Mouse (Mus musculus) 3134 (cell line): ENCODE measurements around the gene Rps27rt.
"Not testable (repeated sequence)": the region's sequence is repeated elsewhere in the genome, so short reads cannot be mapped to it uniquely, and the experiment has no call there.

Experiments used
- DNase-seq: peaks from one replicate; pipeline ENCODE4 v3.0.0-alpha.2; 2011; ENCODE audit warnings: low spot score; ENCODE audit not compliant: insufficient read length; ENCODE audit errors: extremely low read depth

Rps27rt gene

DNA sequence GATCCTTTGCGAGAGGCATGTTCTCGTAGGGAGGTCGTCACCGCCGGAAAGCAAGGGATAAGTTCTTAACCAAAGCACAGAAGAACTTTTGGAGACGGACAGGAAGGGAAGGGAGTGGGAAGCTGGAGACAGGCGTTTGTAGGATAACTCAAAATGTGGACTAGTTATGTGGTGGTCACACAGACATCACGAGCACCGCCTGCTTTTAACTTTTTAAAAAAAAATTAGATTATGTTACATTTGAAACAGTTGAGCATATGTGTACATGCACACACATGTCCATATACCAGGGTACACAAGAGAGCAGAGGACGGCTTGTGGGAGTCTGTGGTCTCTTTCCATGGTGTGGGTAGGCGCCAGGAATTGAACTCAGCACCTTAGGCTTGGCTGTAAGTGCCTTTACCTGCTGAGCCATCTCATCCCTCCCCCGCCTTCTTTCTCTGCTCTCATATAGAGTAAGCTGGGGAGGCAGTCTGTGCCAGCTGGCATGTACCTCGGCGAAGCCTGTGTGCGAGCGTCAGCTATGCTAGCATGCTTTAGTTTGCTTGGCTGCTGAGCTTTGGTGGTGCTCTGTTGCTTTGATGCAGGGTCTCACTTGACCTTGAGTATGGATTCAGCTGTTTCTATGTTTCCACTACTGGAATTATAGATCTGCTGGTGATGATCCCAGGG is at the start of gene Rps27rt:
Gene Rps27rt, minus strand, starts transcription at position 51 of the 672 bp plus-strand sequence.
- DNase-seq = no peak

DNA sequence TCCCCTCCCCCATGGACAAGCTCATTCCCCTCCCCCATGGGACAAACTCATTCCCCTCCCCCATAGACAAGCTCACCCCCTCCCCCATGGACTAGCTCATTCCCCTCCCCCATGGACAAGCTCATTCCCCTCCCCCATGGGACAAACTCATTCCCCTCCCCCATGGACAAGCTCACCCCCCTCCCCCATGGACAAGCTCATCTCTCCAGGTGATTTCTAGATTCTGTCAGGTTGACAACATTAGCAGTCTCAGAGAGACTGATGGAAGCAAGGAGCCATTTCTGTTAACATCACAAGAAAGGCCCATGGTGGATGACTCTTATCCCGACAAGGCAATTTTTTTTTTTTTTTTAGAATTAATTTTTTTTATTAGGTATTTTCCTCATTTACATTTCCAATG is 48.5 kb upstream of the Rps27rt start:
- DNase-seq = not testable (repeated sequence)

DNA sequence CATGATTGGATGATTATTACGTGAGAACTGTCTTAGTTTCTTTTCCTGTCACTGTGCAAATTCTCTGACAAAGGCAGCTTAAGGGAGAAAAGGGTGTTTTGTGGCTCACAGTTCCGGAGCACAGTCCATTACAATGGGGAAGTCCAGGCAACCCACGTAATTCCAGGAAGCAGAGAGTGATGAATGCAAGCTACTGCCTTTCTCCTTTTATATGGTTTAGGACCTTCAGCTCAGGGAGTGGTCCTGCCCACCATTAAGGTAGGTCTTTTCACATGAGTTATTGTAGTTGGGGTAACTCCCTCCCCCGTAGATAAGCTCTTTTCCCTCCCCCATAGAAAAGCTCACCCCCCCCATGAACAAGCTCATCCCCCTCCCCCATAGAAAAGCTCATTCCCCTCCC is 48.0 kb upstream of the Rps27rt start:
- DNase-seq = no peak

DNA sequence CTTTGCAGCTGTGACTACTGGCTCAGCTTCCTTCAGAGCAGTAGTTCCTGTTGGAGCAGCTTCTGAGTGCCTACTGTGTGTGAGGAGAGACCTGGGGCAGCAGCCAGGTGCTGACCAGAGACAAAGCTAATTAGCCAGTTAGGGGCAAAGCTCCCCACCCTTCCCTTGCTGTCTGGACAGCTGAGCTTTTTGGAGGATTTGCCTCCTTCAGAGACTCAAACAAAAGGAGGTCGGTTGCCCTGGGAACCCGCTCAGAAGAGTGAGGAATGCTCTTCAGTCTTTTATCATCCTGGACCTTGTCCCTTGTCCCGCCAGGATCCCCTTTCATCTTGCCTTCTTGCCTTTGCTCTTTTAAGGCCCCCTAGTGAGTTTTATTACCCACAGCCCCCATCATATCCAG is 46.8 kb upstream of the Rps27rt start:
- no peak for DNase-seq

DNA sequence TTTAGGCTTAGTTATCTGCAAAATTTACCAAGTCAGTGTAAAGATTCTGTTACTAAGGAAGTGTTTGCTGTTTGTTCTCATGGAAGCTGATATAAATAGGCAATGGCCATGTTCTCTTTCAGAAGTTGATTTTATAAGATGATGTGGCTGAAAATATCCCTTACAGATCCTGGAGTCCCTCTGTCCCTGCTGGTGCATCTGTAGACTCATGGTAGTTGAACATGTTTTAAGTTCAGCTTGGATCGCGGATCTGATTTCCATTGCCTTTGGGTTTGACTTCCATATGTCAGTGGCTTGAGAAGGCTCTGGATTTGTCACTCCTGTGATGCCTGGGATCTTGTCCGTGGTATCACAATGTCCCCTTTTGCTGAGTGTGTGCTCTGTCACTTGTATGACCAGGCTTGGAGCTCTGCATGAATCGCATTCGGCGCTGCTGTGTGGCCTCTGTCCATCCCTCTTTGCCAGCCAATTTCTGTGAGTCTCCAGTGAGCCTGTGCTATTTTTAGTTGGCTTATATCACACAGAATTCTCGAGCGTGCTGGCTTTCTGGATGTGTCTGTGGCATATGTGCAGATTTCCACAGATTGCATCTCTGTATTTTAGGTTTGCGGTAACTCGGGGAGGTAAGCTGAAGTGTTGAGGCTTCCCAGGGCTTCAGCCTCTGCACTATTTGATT is 41.3 kb upstream of the Rps27rt start:
- DNase-seq = no peak

DNA sequence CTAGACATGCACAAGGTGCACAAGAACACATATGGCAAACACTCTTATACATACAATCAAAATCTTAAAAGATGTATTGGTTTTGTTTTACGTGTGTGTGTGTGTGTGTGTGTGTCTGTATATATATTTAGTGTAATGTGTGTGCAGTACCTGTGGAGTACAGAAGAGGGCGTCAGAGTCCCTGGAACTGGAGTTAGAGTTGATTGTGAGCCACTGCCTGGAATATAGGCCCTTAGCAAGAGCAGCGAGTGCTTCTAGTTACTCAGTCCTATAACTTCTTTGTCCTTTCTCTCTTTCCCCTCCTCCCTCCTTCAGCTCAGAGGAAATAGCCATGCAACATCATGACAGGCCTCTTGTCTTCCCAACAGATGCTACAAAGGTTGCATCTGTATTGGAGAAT is 40.6 kb upstream of the Rps27rt start:
- DNase-seq = no peak

DNA sequence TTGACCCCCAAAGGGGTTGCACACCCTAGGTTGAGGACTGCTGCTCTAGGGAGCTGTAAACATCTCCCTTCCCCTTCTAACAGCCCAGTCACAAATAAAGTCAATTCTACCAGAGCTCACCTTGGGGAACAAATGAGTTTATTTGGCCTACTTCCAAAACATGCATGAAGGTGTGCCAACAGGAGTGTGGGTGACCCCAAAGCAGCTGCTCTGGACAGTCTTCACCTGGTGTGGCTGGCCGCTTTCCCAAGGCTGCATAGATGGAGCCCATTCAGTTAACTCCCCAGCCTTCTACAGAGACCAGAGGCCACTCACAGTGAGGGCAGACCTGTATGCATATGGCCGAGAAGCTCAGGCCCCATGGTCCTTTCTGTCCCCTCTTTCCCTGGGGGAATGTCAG is 38.9 kb upstream of the Rps27rt start:
- no peak for DNase-seq

DNA sequence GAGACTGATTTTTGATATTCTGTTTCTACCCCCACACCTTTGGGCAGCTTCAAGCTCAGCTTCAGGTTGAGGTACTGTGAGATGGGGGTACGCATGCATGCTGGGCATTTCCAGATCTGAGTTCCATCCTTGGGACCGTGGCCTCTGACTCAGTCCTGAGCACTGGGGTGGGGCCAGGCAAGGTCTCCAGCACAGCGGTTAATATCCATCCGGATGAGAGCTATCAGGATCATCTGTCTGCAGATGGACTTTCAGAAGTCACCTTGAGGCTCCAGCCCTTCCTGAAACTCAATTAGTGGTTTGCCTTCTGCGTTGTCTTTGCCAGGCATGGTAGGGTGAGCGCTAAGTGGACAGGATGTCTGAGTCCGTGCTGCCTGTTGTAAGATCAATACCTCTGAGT is 37.6 kb upstream of the Rps27rt start:
- no peak for DNase-seq

DNA sequence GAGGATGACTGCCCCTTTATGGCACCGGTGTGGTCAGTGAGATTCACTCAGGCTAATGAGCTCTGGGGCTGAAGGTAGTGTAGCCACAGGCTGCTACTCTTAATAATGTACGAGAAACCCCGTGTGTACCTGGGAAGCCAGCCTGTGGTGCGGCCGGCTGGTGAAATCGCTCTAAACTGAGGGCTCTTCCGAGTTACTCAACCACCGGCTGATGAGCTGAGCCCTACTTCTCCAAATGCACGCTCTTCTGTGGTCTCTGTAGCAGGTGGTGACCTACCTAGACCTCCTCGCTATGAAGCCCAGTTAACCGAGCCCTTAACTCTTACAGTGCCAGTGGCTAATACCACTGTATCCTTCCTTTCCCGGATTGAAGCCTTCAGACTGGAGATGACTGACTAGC is 29.8 kb upstream of the Rps27rt start:
- no peak for DNase-seq

DNA sequence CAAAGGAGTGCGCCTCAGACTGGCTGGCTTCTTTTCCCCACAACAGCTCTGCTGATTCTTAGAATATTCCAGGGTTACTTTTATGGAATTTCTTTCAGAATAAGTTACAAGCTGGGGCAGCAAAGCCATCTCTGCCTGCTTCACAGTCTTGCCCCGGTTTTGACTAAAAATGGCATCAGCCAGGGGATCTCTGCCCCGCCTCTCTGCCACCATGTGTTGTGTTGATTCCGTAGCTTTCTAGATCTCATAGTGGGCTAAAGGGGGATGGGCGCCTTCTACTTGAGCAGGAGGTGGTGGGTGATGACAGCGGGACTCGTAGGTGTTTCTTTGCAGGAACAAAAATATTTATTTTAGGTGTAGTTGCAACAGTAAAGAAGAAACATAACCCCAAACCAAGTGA is 25.7 kb upstream of the Rps27rt start:
- no peak for DNase-seq

DNA sequence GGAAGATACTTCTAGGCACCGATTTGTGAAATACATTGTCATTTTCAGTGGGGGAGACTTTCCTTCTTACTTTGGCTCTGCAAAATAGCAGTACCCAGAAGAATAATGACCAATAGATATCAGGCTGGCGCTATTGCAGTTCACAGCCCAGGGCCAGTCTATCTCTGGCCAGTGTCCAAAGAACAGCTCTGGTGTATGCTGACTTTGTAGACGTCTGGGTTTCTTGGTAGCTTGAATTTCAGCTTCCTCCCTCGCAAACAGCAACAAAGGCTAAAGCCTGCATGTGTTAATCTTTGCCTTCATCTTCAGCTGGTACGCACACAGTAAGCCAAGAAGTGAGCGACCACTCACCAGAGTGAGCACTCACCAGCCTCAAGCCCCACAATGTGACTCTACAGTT is 25.2 kb upstream of the Rps27rt start:
- DNase-seq = no peak

DNA sequence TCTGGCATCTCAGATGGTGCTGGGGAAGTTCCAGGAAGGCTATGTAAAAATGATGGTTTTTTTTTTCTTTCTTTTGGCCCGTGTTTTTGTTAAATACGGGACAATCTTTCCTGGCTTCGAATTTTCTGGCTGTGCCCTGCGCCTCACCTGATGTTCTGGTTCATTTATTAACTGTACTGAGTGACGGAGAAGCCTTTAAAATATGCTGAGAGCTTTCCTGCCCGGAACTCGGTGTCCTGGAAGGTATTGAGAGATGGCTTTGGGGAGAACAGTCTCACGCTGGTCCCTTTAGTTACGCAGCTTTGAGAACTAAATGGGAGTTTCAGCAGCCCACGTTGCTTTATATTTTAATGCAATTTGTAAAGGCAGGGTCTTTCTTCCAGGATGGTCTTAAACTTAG is 22.9 kb upstream of the Rps27rt start:
- DNase-seq = no peak

DNA sequence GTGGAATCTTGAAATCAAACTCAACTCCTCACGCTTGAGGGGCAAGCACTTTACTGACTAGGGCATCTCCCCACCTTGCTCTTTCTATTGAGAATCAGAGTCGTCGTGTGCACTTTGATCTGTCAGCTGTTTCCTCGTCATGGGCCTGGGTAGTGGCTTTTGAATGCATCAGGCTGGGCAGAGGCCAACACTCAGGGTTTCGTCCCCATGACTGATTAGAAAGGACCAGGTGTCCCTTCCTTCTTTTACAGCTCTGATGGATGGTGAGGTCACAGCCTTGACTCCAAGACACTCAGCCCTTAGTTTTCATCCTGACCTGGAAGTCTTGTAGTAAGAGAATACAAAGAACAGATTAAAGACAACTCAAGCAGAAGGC is 17.2 kb upstream of the Rps27rt start:
- no peak for DNase-seq

DNA sequence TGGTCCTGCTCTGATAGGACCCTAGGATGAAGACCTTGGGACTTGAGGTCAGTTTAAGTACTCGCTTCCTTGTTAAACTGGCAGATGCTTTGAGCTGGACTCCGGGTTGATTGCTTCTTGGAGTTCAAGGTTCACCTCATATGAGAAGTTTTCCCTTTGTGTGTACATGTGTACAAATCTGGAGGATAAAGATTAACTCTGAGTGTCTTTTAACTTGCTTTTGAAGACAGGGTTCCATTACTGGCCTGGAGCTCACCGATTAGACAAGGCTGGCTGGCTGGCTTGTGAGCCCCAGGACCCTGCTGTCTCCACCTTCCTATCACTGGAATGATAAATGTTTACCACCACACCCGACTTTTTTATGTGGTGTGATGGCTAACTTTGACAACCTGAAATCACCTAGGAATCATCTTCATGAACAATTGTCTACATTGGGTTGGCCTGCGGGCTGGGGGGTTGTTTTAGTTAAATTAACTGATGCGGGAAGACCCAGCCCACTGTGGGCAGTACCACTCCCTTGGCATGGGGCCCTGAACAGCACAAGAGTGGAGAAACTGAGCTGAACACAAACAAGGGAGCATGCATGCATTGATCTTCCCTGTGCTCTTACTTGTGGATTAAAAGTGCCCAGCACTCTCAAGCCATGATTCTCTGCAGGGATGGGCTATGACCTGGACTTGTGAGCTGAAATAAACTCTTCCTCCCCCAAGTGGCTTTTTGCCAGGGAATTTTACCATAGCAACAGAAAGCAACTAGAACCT is 16.7 kb upstream of the Rps27rt start:
- no peak for DNase-seq

DNA sequence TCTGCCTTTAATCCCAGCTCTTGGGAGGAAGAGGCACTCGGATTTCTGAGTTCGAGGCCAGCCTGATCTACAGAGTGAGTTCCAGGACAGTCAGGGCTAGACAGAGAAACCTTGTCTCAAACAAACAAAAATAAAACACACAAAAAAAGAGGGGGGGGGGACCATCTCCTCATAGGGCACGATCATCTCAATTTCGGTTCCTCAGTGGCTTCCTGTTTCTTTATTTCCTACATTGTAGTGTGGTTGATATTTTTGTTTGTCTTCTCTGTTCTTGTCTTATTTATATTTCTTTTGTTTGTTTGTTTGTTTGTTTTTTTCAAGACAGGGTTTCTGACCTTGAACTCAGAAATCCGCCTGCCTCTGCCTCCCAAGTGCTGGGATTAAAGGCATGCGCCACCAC is 13.9 kb upstream of the Rps27rt start:
- DNase-seq = no peak

DNA sequence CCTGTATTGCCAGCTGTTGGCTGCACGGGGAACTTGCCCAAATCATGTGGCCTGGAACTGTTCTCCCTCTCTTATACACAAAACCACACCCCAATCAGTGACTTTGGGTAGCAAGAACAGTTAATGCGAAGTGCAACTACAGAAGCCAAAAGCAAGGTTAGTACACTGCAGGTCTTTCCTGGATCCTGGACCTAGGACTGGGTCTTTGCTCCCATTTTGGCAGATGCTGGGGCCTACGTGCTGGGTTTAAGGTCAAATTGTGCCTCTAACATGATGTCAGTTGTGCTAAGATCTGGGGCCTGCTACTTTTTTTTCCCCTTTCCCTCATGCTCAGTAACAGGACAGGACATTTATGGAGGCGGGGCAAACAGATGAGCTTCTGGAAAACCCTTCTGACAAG is 13.2 kb upstream of the Rps27rt start:
- DNase-seq = no peak

DNA sequence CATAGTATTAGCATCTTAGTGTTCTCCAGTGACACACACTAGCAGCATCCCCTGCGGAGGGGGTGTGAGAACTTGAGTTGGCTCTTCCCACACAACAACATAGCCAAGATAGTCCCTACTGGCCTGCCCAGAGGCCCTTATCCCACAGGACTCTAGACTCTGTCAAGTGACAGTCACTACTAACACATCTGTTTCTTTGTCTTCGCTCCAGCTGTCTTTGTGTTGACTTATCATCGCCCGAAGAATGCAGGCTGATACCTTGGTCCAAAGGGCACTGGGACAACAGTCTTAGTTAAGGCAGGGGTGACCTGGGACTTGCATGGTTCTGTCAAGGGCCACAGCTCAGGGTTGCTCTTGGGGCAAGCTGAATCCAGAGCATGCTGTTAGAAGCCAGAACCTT is 12.7 kb upstream of the Rps27rt start:
- no peak for DNase-seq

DNA sequence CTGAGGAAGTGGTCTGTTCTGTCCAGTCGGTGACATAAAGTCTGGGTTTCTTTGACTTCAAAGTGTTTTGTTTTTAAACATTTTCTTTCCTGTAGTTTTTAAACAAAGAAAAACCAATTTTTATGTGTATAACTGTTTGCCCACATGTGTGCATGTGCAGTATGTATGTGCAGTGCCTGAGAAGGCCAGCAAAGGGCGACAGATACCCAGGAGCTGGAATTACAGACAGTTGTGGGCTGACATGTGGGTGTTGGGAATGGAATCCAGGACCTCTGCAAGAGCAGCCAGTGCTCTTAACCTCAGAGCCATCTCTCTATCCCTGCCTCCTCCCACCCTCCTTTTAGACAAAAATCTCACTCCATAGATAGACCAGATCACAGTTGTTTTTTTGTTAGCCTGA is 10.0 kb upstream of the Rps27rt start:
- no peak for DNase-seq

DNA sequence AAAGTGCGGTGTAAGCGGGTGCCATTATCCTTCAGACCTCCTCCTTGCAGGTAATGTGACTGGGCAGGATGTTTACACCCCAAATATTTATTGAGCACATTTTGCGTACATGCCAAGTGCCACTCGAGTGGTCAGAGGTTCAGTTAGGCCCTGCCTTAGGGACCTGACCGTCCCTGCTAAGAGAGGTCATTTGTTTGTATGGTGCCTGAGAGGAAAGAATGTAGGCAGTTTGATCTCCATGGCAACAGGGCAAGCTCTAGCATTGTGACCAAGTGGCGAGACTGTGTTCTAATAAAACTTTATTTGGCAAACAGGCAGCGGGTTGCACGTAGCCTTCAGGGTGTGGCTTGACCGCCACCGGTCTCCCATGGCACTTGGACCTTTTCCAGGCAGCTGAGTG is 7.9 kb upstream of the Rps27rt start:
- DNase-seq = no peak

DNA sequence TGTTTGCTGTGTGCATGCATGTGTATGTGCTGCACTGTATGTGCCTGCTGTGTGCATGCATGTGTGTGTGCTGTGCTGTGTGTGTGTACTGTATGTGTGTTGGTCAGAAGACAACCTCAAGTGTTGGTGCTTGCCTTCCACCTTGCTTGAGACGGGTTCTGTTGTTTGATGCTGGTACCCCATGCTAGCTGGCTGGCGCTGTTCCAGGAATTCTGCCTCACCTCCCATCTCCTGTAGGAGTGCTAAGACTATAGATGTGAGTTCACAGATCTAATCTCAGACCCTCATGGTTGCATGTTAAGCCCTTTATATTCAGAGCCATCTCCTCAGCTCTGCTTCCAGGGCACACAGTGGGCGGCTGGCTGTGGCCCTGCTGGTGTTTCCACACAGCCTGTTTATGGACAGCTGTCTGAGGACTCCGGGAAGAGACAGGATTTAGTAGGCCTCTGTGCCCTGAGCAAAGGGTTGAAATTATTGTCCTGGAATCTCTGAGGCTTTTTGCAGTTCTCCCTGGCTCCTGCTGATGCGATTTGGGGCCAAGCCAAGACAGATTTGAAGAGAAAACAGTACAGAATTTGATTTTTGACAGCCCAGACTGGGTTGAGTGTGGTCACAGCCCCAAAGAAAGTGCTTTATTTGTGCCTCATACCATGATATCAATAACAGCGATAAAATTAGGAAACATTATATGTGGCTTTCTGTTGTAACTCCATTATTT is 6.2 kb upstream of the Rps27rt start:
- DNase-seq = no peak

DNA sequence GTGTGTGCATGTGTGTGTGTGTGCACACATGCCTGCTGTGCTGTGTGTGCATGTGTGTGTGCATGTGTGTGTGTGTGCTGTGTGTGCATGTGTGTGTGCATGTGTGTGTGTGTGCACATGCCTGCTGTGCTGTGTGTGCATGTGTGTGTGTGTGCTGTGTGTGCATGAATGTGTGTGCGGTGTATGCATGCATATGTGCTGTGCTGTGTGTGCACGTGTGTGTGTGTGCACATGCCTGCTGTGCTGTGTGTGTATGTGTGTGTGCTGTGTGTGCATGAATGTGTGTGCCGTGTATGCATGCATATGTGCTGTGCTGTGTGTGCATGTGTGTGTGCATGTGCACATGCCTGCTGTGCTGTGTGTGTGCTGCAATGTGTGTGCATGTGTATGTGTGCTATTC is 5.5 kb upstream of the Rps27rt start:
- DNase-seq = no peak
